Mouse (Mus musculus) monocyte, adult 2 months (primary cell): ENCODE results near the gene Srgap1.

Source experiments
- DNase-seq, 2 experiments: peaks; one replicate each; pipeline ENCODE4 v3.0.0; 2022; ENCODE audit warnings: low spot score in 2 of 2, low read depth in 1 of 2

The Srgap1 gene

DNA sequence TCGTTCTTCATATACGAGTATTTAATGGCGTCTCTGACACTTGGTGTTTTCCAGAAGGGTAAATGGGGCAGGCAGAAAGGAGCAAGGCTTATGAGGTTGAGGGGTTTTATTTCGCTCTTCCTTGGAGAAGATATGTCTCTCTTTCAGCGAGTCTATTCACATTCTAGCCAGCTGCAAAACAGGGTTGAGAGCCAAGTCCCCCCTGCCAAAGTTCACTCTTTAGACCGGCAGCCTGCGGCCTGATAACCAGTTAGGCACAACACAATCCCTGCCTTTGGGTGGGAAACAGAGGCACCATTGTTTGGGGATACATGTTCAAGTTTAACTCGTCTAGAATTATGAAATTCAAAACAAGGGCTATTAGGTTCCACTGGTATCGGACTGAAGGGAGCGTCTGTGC is 83.0 kb downstream of the Srgap1 start:
- no peak for DNase-seq

DNA sequence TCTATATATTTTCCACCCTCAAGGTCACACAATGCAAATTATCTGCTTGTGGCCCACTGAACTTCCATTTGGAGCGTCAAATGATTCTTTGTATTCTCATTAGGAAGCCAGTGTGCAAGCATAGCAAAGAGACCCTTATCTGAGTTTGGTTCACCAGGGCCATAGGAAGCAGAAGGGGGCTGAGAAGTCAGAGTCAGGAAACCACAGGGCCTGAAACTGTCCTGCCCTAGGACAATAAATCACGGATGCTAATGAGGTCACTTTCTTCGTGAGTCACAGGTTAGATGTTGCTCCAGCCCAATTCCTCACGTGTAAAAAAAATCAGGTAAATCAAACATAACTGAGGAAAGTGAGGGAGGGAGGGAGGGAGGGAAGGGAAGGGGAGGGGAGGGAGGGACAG is 85.1 kb downstream of the Srgap1 start:
- DNase-seq = no peak

- DNase-seq = no peak
Observed at GRCm38 (mm10) chr10:121961121-121961893, 85.8 kb downstream of the Srgap1 start.

DNA sequence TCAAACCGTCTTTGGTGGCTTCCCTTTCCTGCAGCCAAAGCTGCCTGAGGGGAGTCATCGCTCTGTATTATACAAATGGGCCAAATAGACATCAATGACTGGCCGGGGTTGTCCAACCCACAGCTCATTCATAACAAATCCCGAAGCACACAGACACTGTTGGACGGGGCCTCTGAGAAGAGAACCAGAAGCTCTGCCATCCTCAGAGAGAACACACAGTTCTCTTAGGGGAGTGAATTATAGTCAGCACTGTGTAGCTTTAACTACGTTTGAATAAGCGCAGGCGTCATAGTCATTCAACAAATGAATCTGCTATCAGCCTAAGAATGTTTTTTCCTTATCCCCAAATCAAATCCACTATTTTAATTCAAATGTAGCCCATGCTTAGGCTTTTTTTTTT is 88.4 kb downstream of the Srgap1 start:
- no peak for DNase-seq

- no peak for DNase-seq
Observed at GRCm38 (mm10) chr10:121956505-121956904, 90.6 kb downstream of the Srgap1 start.

- no peak for DNase-seq
Observed at GRCm38 (mm10) chr10:121955730-121956129, 91.4 kb downstream of the Srgap1 start.

GRCm38 (mm10) chr10:121954877-121955276 is 92.2 kb downstream of the Srgap1 start:
- DNase-seq = no peak

GRCm38 (mm10) chr10:121953041-121953440 is 94.1 kb downstream of the Srgap1 start:
- no peak for DNase-seq

DNA sequence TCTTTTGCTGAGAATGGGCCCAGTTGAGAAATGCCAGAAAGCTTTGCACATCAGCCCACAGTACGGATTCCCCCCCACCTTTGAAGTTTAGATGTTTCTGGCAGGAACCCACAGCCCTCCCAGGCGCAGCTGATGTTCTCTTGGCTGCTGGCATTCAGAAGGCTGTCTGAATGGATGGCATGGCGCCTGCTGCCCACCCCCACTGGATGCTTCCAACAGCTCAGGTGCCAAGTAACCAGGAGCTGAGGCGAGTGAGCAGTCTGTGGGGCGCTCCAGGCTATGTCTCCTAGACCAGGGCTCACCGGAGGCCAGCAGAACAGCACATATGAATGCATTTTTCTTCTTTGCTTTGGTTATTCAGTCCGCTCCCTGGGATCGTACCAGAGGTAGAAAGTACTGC is 100.9 kb downstream of the Srgap1 start:
- no peak for DNase-seq

DNA sequence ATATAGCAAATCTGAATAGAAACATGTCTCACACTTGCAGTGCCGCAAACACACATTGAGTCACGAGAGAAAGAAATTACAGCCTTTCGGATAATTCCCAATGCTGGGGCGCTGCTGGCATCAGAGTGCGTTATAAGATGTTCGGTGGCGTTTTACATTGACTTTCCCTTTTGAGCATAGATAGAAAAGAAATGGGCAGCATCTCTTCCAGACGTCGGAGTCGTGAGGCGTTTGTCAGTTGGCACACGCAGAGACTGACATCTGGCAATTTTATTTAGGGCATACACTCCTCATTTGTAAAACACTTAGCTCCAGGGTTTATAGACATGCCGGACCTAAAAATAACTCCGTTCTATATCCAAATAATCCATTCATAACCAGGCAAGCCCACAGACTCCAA is 115.2 kb downstream of the Srgap1 start:
- DNase-seq = no peak

GRCm38 (mm10) chr10:121926094-121926493 is 121.0 kb downstream of the Srgap1 start:
- no peak for DNase-seq

- no peak for DNase-seq
Observed at GRCm38 (mm10) chr10:121919016-121919415, 128.1 kb downstream of the Srgap1 start.

GRCm38 (mm10) chr10:121918579-121918978 is 128.5 kb downstream of the Srgap1 start:
- DNase-seq = no peak

DNA sequence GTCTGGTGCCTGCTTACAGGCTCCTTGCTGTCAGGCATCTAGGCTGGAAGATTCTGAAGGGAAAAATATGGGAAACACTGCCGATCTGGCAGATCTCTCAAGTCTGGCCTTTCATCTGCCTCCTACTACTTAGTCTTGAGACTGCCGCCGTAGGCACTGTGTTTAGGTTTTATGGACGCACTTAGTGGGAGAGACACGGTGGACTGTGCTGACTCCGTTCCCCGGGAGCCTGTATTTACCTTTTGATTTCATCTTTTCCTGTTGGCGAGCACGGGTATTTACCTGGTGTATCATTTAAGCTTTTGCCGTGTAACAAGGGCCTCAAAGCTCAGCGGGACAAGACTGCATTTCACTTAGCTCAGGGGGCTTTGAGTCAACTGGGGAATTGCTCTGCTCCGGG is 131.6 kb downstream of the Srgap1 start:
- DNase-seq = no peak

- DNase-seq = no peak
Observed at GRCm38 (mm10) chr10:121904137-121904536, 143.0 kb downstream of the Srgap1 start.

DNA sequence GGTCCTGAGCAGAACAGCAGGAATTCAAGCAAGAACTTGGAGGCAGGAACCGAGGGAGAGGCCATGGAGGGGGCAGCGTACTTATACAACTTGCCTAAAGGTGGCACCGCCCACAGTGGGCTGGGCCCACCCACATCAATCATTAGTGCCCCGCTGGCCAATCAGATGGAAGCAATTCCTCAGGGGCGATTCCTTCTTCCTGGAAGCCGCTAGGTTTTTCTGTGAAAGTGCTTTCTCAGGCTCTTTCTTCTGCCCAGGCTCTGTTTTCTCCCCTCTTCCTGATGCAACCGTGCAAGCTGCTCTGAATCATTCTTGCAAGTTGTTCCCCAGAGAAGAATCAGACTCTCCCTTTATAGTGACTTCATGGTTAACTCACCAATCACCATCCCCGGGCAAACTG is 144.5 kb downstream of the Srgap1 start:
- DNase-seq = no peak

DNA sequence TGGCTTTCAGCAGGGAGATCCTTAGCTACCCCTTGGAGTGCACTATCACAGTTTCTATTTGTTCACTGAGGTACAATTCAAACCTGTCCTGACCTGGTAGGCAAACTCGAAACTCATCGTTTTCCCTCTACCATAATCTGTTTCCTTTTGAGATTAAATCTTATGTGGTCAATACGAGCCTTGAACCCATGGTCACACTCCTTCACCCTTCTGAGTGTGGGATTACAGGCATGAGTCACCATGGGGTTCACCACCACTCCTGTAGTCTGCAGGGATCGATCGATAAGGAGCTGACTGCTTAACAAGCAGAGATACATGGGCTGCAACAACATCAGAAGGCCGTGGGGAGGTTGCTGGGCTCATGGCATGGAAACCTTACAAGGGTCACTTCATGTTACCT is 146.3 kb downstream of the Srgap1 start:
- no peak for DNase-seq

- no peak for DNase-seq
Observed at GRCm38 (mm10) chr10:121899706-121900105, 147.4 kb downstream of the Srgap1 start.

GRCm38 (mm10) chr10:121897835-121898370 is 149.2 kb downstream of the Srgap1 start:
- no peak for DNase-seq

DNA sequence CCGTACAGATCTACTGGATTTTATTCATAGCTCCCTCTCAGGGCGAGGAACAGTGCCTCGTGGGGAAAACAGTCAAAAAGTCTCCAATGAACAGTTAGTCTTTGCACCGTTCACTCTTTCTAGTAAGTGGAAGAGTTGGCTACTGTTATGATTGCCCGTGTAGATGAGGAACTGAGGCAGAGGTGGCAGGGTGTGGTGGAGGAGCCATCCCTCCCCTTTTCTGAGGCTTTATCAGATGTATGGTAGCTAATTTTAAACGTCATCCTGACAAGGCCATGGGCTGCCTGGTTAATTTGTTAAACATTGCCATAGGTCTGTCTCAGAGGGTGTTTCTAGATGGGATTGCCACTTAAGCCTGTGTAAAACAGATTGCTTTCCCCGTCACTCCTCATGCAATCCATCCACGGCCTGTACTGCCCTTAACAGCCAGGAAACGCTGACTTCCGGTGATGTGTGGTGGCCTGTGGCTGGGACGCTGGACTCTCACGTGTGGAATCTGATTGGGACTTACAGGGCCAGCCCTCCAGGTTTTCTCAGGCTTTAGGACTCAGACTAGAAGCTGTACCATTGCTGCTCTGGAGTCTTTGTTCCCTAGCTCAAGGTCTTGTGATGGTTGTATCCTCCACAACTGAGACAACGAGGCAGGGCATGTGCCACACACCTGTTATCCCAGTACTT is 155.6 kb downstream of the Srgap1 start:
- no peak for DNase-seq

- DNase-seq = no peak
Observed at GRCm38 (mm10) chr10:121890061-121890460, 157.1 kb downstream of the Srgap1 start.

- DNase-seq = no peak
Observed at GRCm38 (mm10) chr10:121886805-121887204, 160.3 kb downstream of the Srgap1 start.
